Mouse (Mus musculus) bone marrow macrophage, adult 2 months (primary cell): ENCODE measurements around the gene Olfr772. TPM values are rescaled to one million over a fixed set of nuclear protein-coding genes. Genes with fewer than 3 reads are reported as not detected.
"Not testable (repeated sequence)": the region's sequence is repeated elsewhere in the genome, so short reads cannot be mapped to it uniquely, and the experiment has no call there.

Experiments used
- H3K27ac ChIP-seq: 2 replicates; pipeline ENCODE4 v1.5.1; 2012; ENCODE audit warnings: low read depth, low read length; ENCODE audit not compliant: insufficient read depth
- H3K4me1 ChIP-seq: 2 replicates; pipeline ENCODE4 v1.6.1; 2012; ENCODE audit warnings: low read length; ENCODE audit not compliant: control insufficient read depth, insufficient read depth
- H3K4me3 ChIP-seq: 2 replicates; pipeline ENCODE4 v1.5.1; 2012; ENCODE audit warnings: mild to moderate bottlenecking, low read length, moderate library complexity; ENCODE audit not compliant: insufficient read depth
- CTCF ChIP-seq: IDR thresholded peaks from 2 replicates; pipeline ENCODE4 v1.5.1; 2012; ENCODE audit warnings: low read depth, mild to moderate bottlenecking, low read length, moderate library complexity
- POLR2A ChIP-seq: IDR thresholded peaks from 2 replicates; pipeline ENCODE4 v1.6.1; 2012; ENCODE audit warnings: mild to moderate bottlenecking, low read depth, low read length, borderline replicate concordance
- polyA plus RNA-seq: library from polyadenylated mRNA; stranded (reverse); fragments of >200 nt; gene quantifications from 2 replicates; pipeline ENCODE4 v1.2.4, GENCODE M21; 2012; ENCODE audit not compliant: missing spikeins, insufficient read depth, insufficient read length

The Olfr772 gene
- polyA plus RNA-seq, result not detected in 2 replicates

DNA sequence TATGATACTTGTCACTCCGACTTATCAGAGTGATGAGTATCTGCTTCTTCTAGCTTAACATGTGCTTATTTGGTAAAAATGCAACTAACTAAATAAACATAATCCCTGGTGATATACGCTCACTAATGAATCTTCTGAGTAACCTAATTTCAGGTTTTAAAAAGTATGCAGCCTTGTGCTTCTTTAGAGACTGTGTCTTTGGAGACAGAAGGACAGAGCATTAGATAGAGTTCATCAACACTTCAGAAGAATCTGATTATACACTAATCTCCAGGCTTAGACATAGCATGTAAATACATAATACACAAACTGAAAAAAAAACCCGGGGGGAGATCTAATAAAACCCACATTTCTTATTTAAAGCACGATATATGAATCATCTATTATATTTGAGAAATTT lies at the start of gene Olfr772:
TSS of gene Olfr772 (minus strand) at position 101 of the 400 bp plus-strand sequence.
- not testable (repeated sequence) for H3K4me1 ChIP-seq, H3K4me3 ChIP-seq, H3K27ac ChIP-seq

DNA sequence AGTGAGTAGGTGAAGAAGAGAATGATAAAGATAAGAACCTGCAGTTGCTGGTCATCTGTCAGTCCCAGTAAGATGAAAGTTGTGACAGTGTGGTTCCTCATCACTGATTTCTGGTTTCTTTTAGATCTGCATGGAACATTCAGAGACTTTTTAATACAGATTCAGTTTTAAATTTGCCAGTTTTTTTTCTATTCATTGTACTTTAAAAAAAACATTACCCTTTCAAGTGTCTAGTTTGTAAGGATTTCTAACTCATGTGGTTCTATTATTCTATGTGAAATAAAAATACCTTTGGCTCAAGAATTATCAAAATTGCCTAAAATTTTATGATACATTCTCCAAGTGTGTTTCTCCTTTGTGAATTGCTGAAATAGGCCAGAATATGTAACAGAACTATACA lies 9.6 kb upstream of the Olfr772 start, which contains the start of gene Olfr773:
TSS of gene Olfr773 (minus strand) at position 101 of the 400 bp plus-strand sequence.
- H3K4me1 ChIP-seq, H3K4me3 ChIP-seq, H3K27ac ChIP-seq: not testable (repeated sequence)

GRCm38 (mm10) chr10:129164651-129165050 lies 13.1 kb downstream of the Olfr772 start, which contains the start of gene Olfr771:
Gene Olfr771 (minus strand): TSS chr10:129164751.
- TF ChIP-seq POLR2A (no peak), CTCF (no peak)
- Histone ChIP-seq H3K4me3 (no peak within 1 kb of the TSS), H3K27ac (no peak within 1 kb of the TSS), H3K4me1 (no peaks in the 10 kb centered on the region)

DNA sequence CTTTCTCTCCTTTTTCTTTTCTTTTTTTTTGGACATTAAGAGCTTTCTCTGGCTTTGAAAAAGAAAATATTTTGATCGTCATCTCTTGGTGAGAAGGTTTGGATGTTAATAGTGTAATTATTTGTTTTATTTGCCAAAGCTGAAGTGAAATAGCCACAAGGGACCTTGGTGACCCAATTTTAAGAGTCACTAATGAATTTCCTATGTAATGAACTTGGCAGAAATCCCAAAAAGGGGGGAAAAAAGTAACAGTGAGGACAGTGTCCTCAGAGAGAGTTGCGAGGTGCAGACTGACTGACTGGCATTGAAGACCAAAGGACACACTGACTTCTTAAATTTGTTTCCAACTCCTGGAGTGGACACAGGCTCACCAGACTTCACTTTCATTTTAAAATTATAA lies 38.8 kb downstream of the Olfr772 start, which contains the start of gene Olfr770:
TSS of gene Olfr770 (minus strand) at position 101 of the 400 bp plus-strand sequence.
- no peak within 1 kb of the TSS for H3K4me3 ChIP-seq
- TF ChIP-seq CTCF, result no peak
- no peak for TF ChIP-seq POLR2A
- no peak within 1 kb of the TSS for H3K27ac ChIP-seq
- no peaks in the 10 kb centered on the region for H3K4me1 ChIP-seq

Other genes with a start within 250 kb of the Olfr772 start
- 0.17 TPM in 1 of 2 replicates, not detected in the other for gene Itga7, start 244.1 kb downstream of the Olfr772 start, polyA plus RNA-seq
- gene Mettl7b, start 216.9 kb downstream of the Olfr772 start, polyA plus RNA-seq, result not detected in 2 replicates
- gene Olfr9, start 188.5 kb downstream of the Olfr772 start, polyA plus RNA-seq, result not detected in 2 replicates
- not detected in 2 replicates for gene Olfr763, start 167.1 kb downstream of the Olfr772 start, polyA plus RNA-seq
- not detected in 2 replicates for gene Olfr764-ps1, start 138.0 kb downstream of the Olfr772 start, polyA plus RNA-seq
- not detected in 2 replicates for gene Olfr765, start 127.9 kb downstream of the Olfr772 start, polyA plus RNA-seq
- gene Olfr766-ps1, start 108.9 kb downstream of the Olfr772 start, polyA plus RNA-seq, result not detected in 2 replicates
- gene Olfr767, start 95.0 kb downstream of the Olfr772 start, polyA plus RNA-seq, result not detected in 2 replicates
- gene Olfr768, start 78.5 kb downstream of the Olfr772 start, polyA plus RNA-seq, result not detected in 2 replicates
- gene Olfr769, start 60.1 kb downstream of the Olfr772 start, polyA plus RNA-seq, result not detected in 2 replicates
- not detected in 2 replicates for gene Olfr770, start 38.9 kb downstream of the Olfr772 start, polyA plus RNA-seq
- not detected in 2 replicates for gene Olfr771, start 13.2 kb downstream of the Olfr772 start, polyA plus RNA-seq
- gene Olfr773, start 9.5 kb upstream of the Olfr772 start, polyA plus RNA-seq, result not detected in 2 replicates
- gene Olfr774, start 58.3 kb upstream of the Olfr772 start, polyA plus RNA-seq, result not detected in 2 replicates
- not detected in 2 replicates for gene Olfr775, start 70.5 kb upstream of the Olfr772 start, polyA plus RNA-seq
- gene Olfr776, start 81.2 kb upstream of the Olfr772 start, polyA plus RNA-seq, result not detected in 2 replicates
- 0.15 TPM in 1 of 2 replicates, not detected in the other for gene Olfr777, start 93.6 kb upstream of the Olfr772 start, polyA plus RNA-seq
- not detected in 2 replicates for gene Olfr780, start 140.2 kb upstream of the Olfr772 start, polyA plus RNA-seq
- gene Olfr781, start 150.9 kb upstream of the Olfr772 start, polyA plus RNA-seq, result not detected in 2 replicates
- not detected in 2 replicates for gene Olfr782, start 170.9 kb upstream of the Olfr772 start, polyA plus RNA-seq
- gene Olfr784, start 206.2 kb upstream of the Olfr772 start, polyA plus RNA-seq, result not detected in 2 replicates
- gene Olfr785, start 227.5 kb upstream of the Olfr772 start, polyA plus RNA-seq, result not detected in 2 replicates
- not detected in 2 replicates for gene Olfr786, start 249.4 kb upstream of the Olfr772 start, polyA plus RNA-seq